Mouse (Mus musculus) 3134 (cell line): ENCODE measurements around the gene Bcam.
A peak's percentile ranks its signal among the peaks of the same experiment; 100 is the strongest.

Source experiments
- DNase-seq: peaks from one replicate; pipeline ENCODE4 v3.0.0-alpha.2; 2011; ENCODE audit warnings: low spot score; ENCODE audit not compliant: insufficient read length; ENCODE audit errors: extremely low read depth

Bcam gene

GRCm38 (mm10) chr7:19734178-19734666, 36.6 kb downstream of the Bcam start:
- no peak for DNase-seq

GRCm38 (mm10) chr7:19726541-19726940, 44.3 kb downstream of the Bcam start:
- DNase-seq, result no peak

GRCm38 (mm10) chr7:19724167-19724566, 46.6 kb downstream of the Bcam start:
- DNase-seq, result no peak

GRCm38 (mm10) chr7:19722754-19723195, 48.0 kb downstream of the Bcam start:
- DNase-seq, result no peak

GRCm38 (mm10) chr7:19719200-19719599, 51.6 kb downstream of the Bcam start:
- DNase-seq, result no peak

- DNase-seq, result no peak
Measured at GRCm38 (mm10) chr7:19718297-19718952, 52.4 kb downstream of the Bcam start.

- DNase-seq, result no peak
Measured at GRCm38 (mm10) chr7:19717346-19717745, 53.5 kb downstream of the Bcam start.

- DNase-seq, result no peak
Measured at GRCm38 (mm10) chr7:19716822-19717221, 54.0 kb downstream of the Bcam start.

- DNase-seq, result no peak
Measured at GRCm38 (mm10) chr7:19716055-19716682, 54.6 kb downstream of the Bcam start.

GRCm38 (mm10) chr7:19715239-19716054, 55.4 kb downstream of the Bcam start, which contains the start of gene Tomm40:
Tomm40 (minus strand) TSS chr7:19715438.
- peak; percentile 99 for DNase-seq

GRCm38 (mm10) chr7:19714836-19715235, 56.0 kb downstream of the Bcam start:
- no peak for DNase-seq

GRCm38 (mm10) chr7:19713598-19713997, 57.2 kb downstream of the Bcam start:
- DNase-seq, result no peak

- DNase-seq, result no peak
Measured at GRCm38 (mm10) chr7:19713196-19713595, 57.6 kb downstream of the Bcam start.

GRCm38 (mm10) chr7:19712414-19712813, 58.4 kb downstream of the Bcam start:
- no peak for DNase-seq

GRCm38 (mm10) chr7:19710650-19711049, 60.2 kb downstream of the Bcam start:
- no peak for DNase-seq
